Mouse (Mus musculus): ENCODE results near the gene Cpeb2. TPM values are rescaled to one million over a fixed set of nuclear protein-coding genes. Genes with fewer than 3 reads are reported as not detected.

The Cpeb2 gene
- polyA plus RNA-seq, 1 experiment from 2014 or later, result 6.3 TPM

- H3K9ac ChIP-seq (ENCODE audit: low read depth, low read length), result peak overlapping the region; percentile 99
- H3K4me1 ChIP-seq (ENCODE audit: control insufficient read depth, insufficient read depth, low read length), result 0 out of 2 replicates have a peak, but pooled peaks cover 2% of the 10 kb centered on the region
- WGBS (ENCODE audit: insufficient replicate concordance), result under 1% methylated on average over 66 of the region's 113 CpGs
- ATAC-seq (replicated peaks; ENCODE audit: insufficient number of reproducible peaks, low FRiP score, low TSS enrichment), result no peak; the same call in 1 of the 2 replicates
- peak overlapping the region; percentile 87 for H3K4me2 ChIP-seq
- H3K4me3 ChIP-seq (ENCODE audit: low read depth, low read length), result peak overlapping the region; percentile 99
- H3K27ac ChIP-seq (ENCODE audit: low read depth, low read length), result peak overlapping the region; percentile 100
- H3K9me3 ChIP-seq (replicated peaks; ENCODE audit: control insufficient read depth, low read length), result no peaks in the 10 kb centered on the region
- no peaks in the 10 kb centered on the region for H3K36me3 ChIP-seq (ENCODE audit: control insufficient read depth, insufficient read depth, low read length)
- H3K27me3 ChIP-seq (ENCODE audit: control insufficient read depth, insufficient read depth, low read length), result no peaks in the 10 kb centered on the region
Measured at GRCm38 (mm10) chr5:43234321-43235185, 1.6 kb downstream of the Cpeb2 start.

GRCm38 (mm10) chr5:43235186-43235785 lies 2.3 kb downstream of the Cpeb2 start:
- H3K36me3 ChIP-seq (ENCODE audit: control insufficient read depth, insufficient read depth, low read length), result no peaks in the 10 kb centered on the region
- no peaks in the 10 kb centered on the region for H3K9me3 ChIP-seq (replicated peaks; ENCODE audit: control insufficient read depth, low read length)
- 1% methylated on average over 27 of the region's 27 CpGs for WGBS (ENCODE audit: insufficient replicate concordance)
- peak overlapping the region; percentile 87 for H3K4me2 ChIP-seq
- H3K9ac ChIP-seq (ENCODE audit: low read depth, low read length), result peak overlapping the region; percentile 99
- H3K27ac ChIP-seq (ENCODE audit: low read depth, low read length), result peak overlapping the region; percentile 100
- no peaks in the 10 kb centered on the region for H3K27me3 ChIP-seq (ENCODE audit: control insufficient read depth, insufficient read depth, low read length)
- no peak for ATAC-seq (replicated peaks; ENCODE audit: insufficient number of reproducible peaks, low FRiP score, low TSS enrichment)
- H3K4me1 ChIP-seq (ENCODE audit: control insufficient read depth, insufficient read depth, low read length), result 0 out of 2 replicates have a peak, but pooled peaks cover 2% of the 10 kb centered on the region
- H3K4me3 ChIP-seq (ENCODE audit: low read depth, low read length), result peak overlapping the region; percentile 99

- no peak for ATAC-seq (replicated peaks; ENCODE audit: insufficient number of reproducible peaks, low FRiP score, low TSS enrichment)
- 0 out of 2 replicates have a peak overlapping the region, but pooled peaks have one; percentile 35 for H3K27ac ChIP-seq (ENCODE audit: low read depth, low read length)
- peak overlapping the region; percentile 77 for H3K9ac ChIP-seq (ENCODE audit: low read depth, low read length)
- H3K27me3 ChIP-seq (ENCODE audit: control insufficient read depth, insufficient read depth, low read length), result no peaks in the 10 kb centered on the region
- 0 out of 2 replicates have a peak, but pooled peaks cover 2% of the 10 kb centered on the region for H3K4me1 ChIP-seq (ENCODE audit: control insufficient read depth, insufficient read depth, low read length)
- H3K4me3 ChIP-seq (ENCODE audit: low read depth, low read length), result peak overlapping the region; percentile 99
- 20% methylated on average over 5 of the region's 5 CpGs for WGBS (ENCODE audit: insufficient replicate concordance)
- no peaks in the 10 kb centered on the region for H3K9me3 ChIP-seq (replicated peaks; ENCODE audit: control insufficient read depth, low read length)
- H3K36me3 ChIP-seq (ENCODE audit: control insufficient read depth, insufficient read depth, low read length), result no peaks in the 10 kb centered on the region
- H3K4me2 ChIP-seq, result peak overlapping the region; percentile 87
Measured at GRCm38 (mm10) chr5:43235997-43236396, 3.0 kb downstream of the Cpeb2 start.

- WGBS (ENCODE audit: insufficient replicate concordance), result 48% methylated on average over 3 of the region's 3 CpGs
Measured at GRCm38 (mm10) chr5:43236476-43236875, 3.5 kb downstream of the Cpeb2 start.

GRCm38 (mm10) chr5:43237238-43237637 lies 4.3 kb downstream of the Cpeb2 start:
- H3K4me3 ChIP-seq (ENCODE audit: low read depth, low read length), result peak overlapping the region; percentile 33
- H3K4me2 ChIP-seq, result peak overlapping the region; percentile 87
- H3K9me3 ChIP-seq (replicated peaks; ENCODE audit: control insufficient read depth, low read length), result no peaks in the 10 kb centered on the region
- no peak overlapping the region for H3K27ac ChIP-seq (ENCODE audit: low read depth, low read length)
- H3K4me1 ChIP-seq (ENCODE audit: control insufficient read depth, insufficient read depth, low read length), result 0 out of 2 replicates have a peak, but pooled peaks cover 2% of the 10 kb centered on the region
- ATAC-seq (replicated peaks; ENCODE audit: insufficient number of reproducible peaks, low FRiP score, low TSS enrichment), result no peak
- WGBS (ENCODE audit: insufficient replicate concordance), result 47% methylated on average over 12 of the region's 12 CpGs
- H3K9ac ChIP-seq (ENCODE audit: low read depth, low read length), result peak overlapping the region; percentile 56; the same call in 1 of the 2 replicates
- H3K27me3 ChIP-seq (ENCODE audit: control insufficient read depth, insufficient read depth, low read length), result no peaks in the 10 kb centered on the region
- no peaks in the 10 kb centered on the region for H3K36me3 ChIP-seq (ENCODE audit: control insufficient read depth, insufficient read depth, low read length)

More at GRCm38 (mm10) chr5:43236476-43236875, 3.5 kb downstream of the Cpeb2 start:
- Histone ChIP-seq H3K9me3 (replicated peaks; ENCODE audit: control insufficient read depth, low read length) (no peaks in the 10 kb centered on the region), H3K4me2 (peak overlapping the region; percentile 87), H3K36me3 (ENCODE audit: control insufficient read depth, insufficient read depth, low read length) (no peaks in the 10 kb centered on the region), H3K4me3 (ENCODE audit: low read depth, low read length) (peak overlapping the region; percentile 33), H3K27me3 (ENCODE audit: control insufficient read depth, insufficient read depth, low read length) (no peaks in the 10 kb centered on the region), H3K9ac (ENCODE audit: low read depth, low read length) (no peak overlapping the region), H3K4me1 (ENCODE audit: control insufficient read depth, insufficient read depth, low read length) (0 out of 2 replicates have a peak, but pooled peaks cover 2% of the 10 kb centered on the region), H3K27ac (ENCODE audit: low read depth, low read length) (no peak overlapping the region)
- ATAC-seq (replicated peaks; ENCODE audit: insufficient number of reproducible peaks, low FRiP score, low TSS enrichment), result no peak

- Histone ChIP-seq H3K27ac (ENCODE audit: low read depth, low read length) (peak overlapping the region; percentile 76), H3K4me1 (ENCODE audit: control insufficient read depth, insufficient read depth, low read length) (0 out of 2 replicates have a peak, but pooled peaks cover 2% of the 10 kb centered on the region), H3K9me3 (replicated peaks; ENCODE audit: control insufficient read depth, low read length) (no peaks in the 10 kb centered on the region), H3K9ac (ENCODE audit: low read depth, low read length) (no peak overlapping the region), H3K27me3 (ENCODE audit: control insufficient read depth, insufficient read depth, low read length) (no peaks in the 10 kb centered on the region), H3K4me2 (peak overlapping the region; percentile 56), H3K36me3 (ENCODE audit: control insufficient read depth, insufficient read depth, low read length) (no peaks in the 10 kb centered on the region), H3K4me3 (ENCODE audit: low read depth, low read length) (peak overlapping the region; percentile 3; the same call in 1 of the 2 replicates)
- 46% methylated on average over 6 of the region's 6 CpGs for WGBS (ENCODE audit: insufficient replicate concordance)
- ATAC-seq (replicated peaks; ENCODE audit: insufficient number of reproducible peaks, low FRiP score, low TSS enrichment), result peak; percentile 73
Measured at GRCm38 (mm10) chr5:43239141-43239835, 6.3 kb downstream of the Cpeb2 start.

GRCm38 (mm10) chr5:43240729-43241128 lies 7.8 kb downstream of the Cpeb2 start:
- no peak overlapping the region for H3K27ac ChIP-seq (ENCODE audit: low read depth, low read length)
- H3K4me2 ChIP-seq, result no peak overlapping the region
- H3K27me3 ChIP-seq (ENCODE audit: control insufficient read depth, insufficient read depth, low read length), result no peaks in the 10 kb centered on the region
- no peaks in the 10 kb centered on the region for H3K36me3 ChIP-seq (ENCODE audit: control insufficient read depth, insufficient read depth, low read length)
- H3K9me3 ChIP-seq (replicated peaks; ENCODE audit: control insufficient read depth, low read length), result no peaks in the 10 kb centered on the region
- H3K4me3 ChIP-seq (ENCODE audit: low read depth, low read length), result no peak overlapping the region
- ATAC-seq (replicated peaks; ENCODE audit: insufficient number of reproducible peaks, low FRiP score, low TSS enrichment), result no peak
- no peak overlapping the region for H3K9ac ChIP-seq (ENCODE audit: low read depth, low read length)
- H3K4me1 ChIP-seq (ENCODE audit: control insufficient read depth, insufficient read depth, low read length), result 0 out of 2 replicates have a peak, but pooled peaks cover 2% of the 10 kb centered on the region

GRCm38 (mm10) chr5:43246236-43246635 lies 13.3 kb downstream of the Cpeb2 start:
- Histone ChIP-seq H3K9me3 (replicated peaks; ENCODE audit: control insufficient read depth, low read length) (no peaks in the 10 kb centered on the region), H3K27me3 (ENCODE audit: control insufficient read depth, insufficient read depth, low read length) (no peaks in the 10 kb centered on the region), H3K27ac (ENCODE audit: low read depth, low read length) (no peak overlapping the region), H3K4me1 (ENCODE audit: control insufficient read depth, insufficient read depth, low read length) (peaks cover 12% of the 10 kb centered on the region; the same call in 1 of the 2 replicates), H3K9ac (ENCODE audit: low read depth, low read length) (no peak overlapping the region), H3K4me3 (ENCODE audit: low read depth, low read length) (no peak overlapping the region), H3K36me3 (ENCODE audit: control insufficient read depth, insufficient read depth, low read length) (no peaks in the 10 kb centered on the region), H3K4me2 (no peak overlapping the region)
- ATAC-seq (replicated peaks; ENCODE audit: insufficient number of reproducible peaks, low FRiP score, low TSS enrichment), result no peak
- WGBS (ENCODE audit: insufficient replicate concordance), result 74% methylated on average over 8 of the region's 8 CpGs
